ENCODE assay signal across 8 mouse cellular contexts in genomic region chr13:95891926-95892610, GRCm38 (mm10). TPM values are rescaled to one million over a fixed set of nuclear protein-coding genes. Genes with fewer than 3 reads are reported as not detected.
DNase-seq lines count a peak whose midpoint lies in the region; ATAC-seq lines count a peak whose summit lies in the region.

No protein-coding gene starts in this region.

- H3K9ac ChIP-seq in hindbrain, embryonic 15.5 days = peak overlapping the region; percentile 63

- under 1% methylated on average over 26 of the region's 52 CpGs for WGBS in hindbrain, embryonic 15.5 days

- H3K9me3 ChIP-seq in hindbrain, embryonic 15.5 days = no peaks in the 10 kb centered on the region

- H3K4me2 ChIP-seq in hindbrain, embryonic 15.5 days = peak overlapping the region; percentile 87

- H3K4me3 ChIP-seq in hindbrain, embryonic 15.5 days = peak overlapping the region; percentile 59

- peak; percentile 4 for DNase-seq in adipocyte (ENCODE audit: low spot score)
- peak; percentile 73 to 75 for DNase-seq in cerebellum, postnatal 36 days
- DNase-seq in gastrocnemius, adult 18-20 months (ENCODE audit: low spot score) = peak; percentile 71
- DNase-seq in left cerebral cortex, postnatal 14 days (ENCODE audit: low spot score in 2 of 2) = peak; percentile 47 to 78
- peak; percentile 77 to 85 for DNase-seq in right cerebral cortex, postnatal 10 days (ENCODE audit: low spot score in 2 of 2)
- DNase-seq in urinary bladder, postnatal 25 days (ENCODE audit: low spot score) = peak; percentile 66

- no peaks in the 10 kb centered on the region for H3K27me3 ChIP-seq in hindbrain, embryonic 15.5 days

- ATAC-seq in hindbrain, embryonic 15.5 days (ENCODE audit: low FRiP score, low read depth) = peak; percentile 90
- peak; percentile 73 for ATAC-seq in megakaryocyte progenitor cell, adult 5-6 weeks (replicated peaks; ENCODE audit: poor library complexity)

- peak overlapping the region; percentile 53 for H3K27ac ChIP-seq in hindbrain, embryonic 15.5 days (replicated peaks)

- no peaks in the 10 kb centered on the region for H3K36me3 ChIP-seq in hindbrain, embryonic 15.5 days

- H3K4me1 ChIP-seq in hindbrain, embryonic 15.5 days (replicated peaks) = peaks cover 26% of the 10 kb centered on the region

- intact Hi-C loops in left cerebral cortex, postnatal 14 days (cut with DNase I) = loop anchor here (5.0 kb wide), 3 partner anchors 60 to 150 kb away; no protein-coding TSS in a partner anchor

RNA-seq across cellular contexts. Expression of gene Iqgap2, which starts 0.3 kb away (rescaled TPM):
- total RNA-seq in gastrocnemius, adult 18-20 months (2021) = 1 to 10 TPM; 1.0 to 1.5 TPM
- 4.2 and 4.3 TPM in 2 replicates for polyA plus RNA-seq in hindbrain, embryonic 15.5 days (2015; fragmentation: Nextera tagmentation; extraction: Ambion mirVana)
- total RNA-seq in left cerebral cortex, postnatal 14 days (2021) = 10 to 100 TPM; 15.9 to 17.2 TPM
- 95.0 and 97.5 TPM in 2 replicates for total RNA-seq in megakaryocyte progenitor cell, adult 5-6 weeks (2015)
- total RNA-seq in megakaryocyte progenitor cell, adult 5-6 weeks (2017) = 128 and 149 TPM in 2 replicates

Comparison
In these comparisons a context has a peak if more than half of its experiments do, and no peak if none do; other contexts are left out.
1. Peak in every context shown above with its lines: DNase-seq, ATAC-seq, H3K4me3 ChIP-seq and H3K27ac ChIP-seq.
2. DNase-seq: peak in every context shown above with its lines; median percentile 81 in right cerebral cortex, postnatal 10 days; 74 in cerebellum, postnatal 36 days; 71 in gastrocnemius, adult 18-20 months; 66 in urinary bladder, postnatal 25 days; 62 in left cerebral cortex, postnatal 14 days; 4 in adipocyte.
3. RNA of gene Iqgap2, which starts 0.3 kb away (total RNA-seq): 95.0 to 149 TPM in megakaryocyte progenitor cell, adult 5-6 weeks and 15.9 to 17.2 TPM in left cerebral cortex, postnatal 14 days; 1.0 to 1.5 TPM in gastrocnemius, adult 18-20 months; every median in the first group is over 4 times any median in the second.